Mouse (Mus musculus): ENCODE data around the gene Rufy2. TPM values are rescaled to one million over a fixed set of nuclear protein-coding genes. Genes with fewer than 3 reads are reported as not detected.

Rufy2 gene
- total RNA-seq, 2 experiments from 2014 or later = 1.8 to 15.9 TPM

Other genes starting within 250 kb of the Rufy2 start
- 139 and 161 TPM in 2 replicates for gene Ccar1, start 187.9 kb upstream of the Rufy2 start, total RNA-seq (2014; fragmentation: Nextera tagmentation)
- 144 and 200 TPM in 2 replicates for gene Ccar1, start 187.9 kb upstream of the Rufy2 start, total RNA-seq (2017)
- 15.2 and 15.8 TPM in 2 replicates for gene Tet1, start 71.2 kb upstream of the Rufy2 start, total RNA-seq (2014; fragmentation: Nextera tagmentation)
- 5.0 and 11.6 TPM in 2 replicates for gene Tet1, start 71.2 kb upstream of the Rufy2 start, total RNA-seq (2017)
- 15.4 and 20.4 TPM in 2 replicates for gene Slc25a16, start 59.6 kb upstream of the Rufy2 start, total RNA-seq (2014; fragmentation: Nextera tagmentation)
- 22.1 and 25.7 TPM in 2 replicates for gene Slc25a16, start 59.6 kb upstream of the Rufy2 start, total RNA-seq (2017)
- gene Dna2, start 33.2 kb upstream of the Rufy2 start, total RNA-seq (2014; fragmentation: Nextera tagmentation) = 61.7 and 63.1 TPM in 2 replicates
- gene Dna2, start 33.2 kb upstream of the Rufy2 start, total RNA-seq (2017) = 41.9 and 42.8 TPM in 2 replicates
- gene Hnrnph3, start 44.0 kb downstream of the Rufy2 start, total RNA-seq (2014; fragmentation: Nextera tagmentation) = 85.2 and 100 TPM in 2 replicates
- gene Hnrnph3, start 44.0 kb downstream of the Rufy2 start, total RNA-seq (2017) = 49.2 and 56.4 TPM in 2 replicates
- 0.42 and 0.92 TPM in 2 replicates for gene Pbld2, start 44.1 kb downstream of the Rufy2 start, total RNA-seq (2014; fragmentation: Nextera tagmentation)
- 0.08 and 0.52 TPM in 2 replicates for gene Pbld2, start 44.1 kb downstream of the Rufy2 start, total RNA-seq (2017)
- 0.28 TPM in 1 of 2 replicates, not detected in the other for gene Pbld1, start 79.9 kb downstream of the Rufy2 start, total RNA-seq (2014; fragmentation: Nextera tagmentation)
- 0.61 TPM in 1 of 2 replicates, not detected in the other for gene Pbld1, start 79.9 kb downstream of the Rufy2 start, total RNA-seq (2017)
- gene Atoh7, start 119.4 kb downstream of the Rufy2 start, total RNA-seq (2014; fragmentation: Nextera tagmentation) = not detected in 2 replicates
- not detected in 2 replicates for gene Atoh7, start 119.4 kb downstream of the Rufy2 start, total RNA-seq (2017)
- gene Mypn, start 223.7 kb downstream of the Rufy2 start, total RNA-seq (2014; fragmentation: Nextera tagmentation) = not detected in 2 replicates
- gene Mypn, start 223.7 kb downstream of the Rufy2 start, total RNA-seq (2017) = not detected in 2 replicates

Data from megakaryocyte-erythroid progenitor cell, adult 5-6 weeks (primary cell).